In genomic region chr12:15813133-15813818, GRCm38 (mm10) we compare ENCODE assay signal across 8 mouse cellular contexts. TPM values are rescaled to one million over a fixed set of nuclear protein-coding genes. Genes with fewer than 3 reads are reported as not detected.
DNase-seq lines count a peak whose midpoint lies in the region; ATAC-seq and TF ChIP-seq lines count a peak whose summit lies in the region.

No protein-coding gene starts in this region.

- H3K27ac ChIP-seq in embryonic facial prominence, embryonic 12.5 days: no peak overlapping the region; the same call in 1 of the 2 replicates
- peak overlapping the region; percentile 93 for H3K27ac ChIP-seq in left cerebral cortex, adult 2 months
- H3K27ac ChIP-seq in midbrain, embryonic 16.5 days (ENCODE audit: low read length): peak overlapping the region; percentile 98

- no peak for DNase-seq in frontal cortex, postnatal 25 days (ENCODE audit: low spot score in 2 of 2)
- peak; percentile 63 for DNase-seq in heart, postnatal 4 days
- DNase-seq in left cerebral cortex, adult 2 months (ENCODE audit: extremely low spot score in 1 of 2, low spot score in 2 of 2): peak; percentile 26 to 37
- DNase-seq in urinary bladder, postnatal 10 days (ENCODE audit: low spot score): no peak
- DNase-seq in adrenal gland, postnatal 4 days (ENCODE audit: low spot score in 2 of 2): no peak

- H3K36me3 ChIP-seq in embryonic facial prominence, embryonic 12.5 days: peaks cover 12% of the 10 kb centered on the region
- peaks cover 3% of the 10 kb centered on the region for H3K36me3 ChIP-seq in midbrain, embryonic 16.5 days (ENCODE audit: control insufficient read depth, insufficient read depth, low read length)

- TF ChIP-seq CTCF in left cerebral cortex, adult 2 months (IDR thresholded peaks at IDR 0.05): no peak

- 16% methylated on average over 12 of the region's 12 CpGs for WGBS in embryonic facial prominence, embryonic 12.5 days
- 5% methylated on average over 12 of the region's 12 CpGs for WGBS in midbrain, embryonic 16.5 days

- 0 out of 2 replicates have a peak, but pooled peaks have one; percentile 3 for ATAC-seq in frontal cortex, adult (ENCODE audit: low TSS enrichment)
- no peak for ATAC-seq in embryonic facial prominence, embryonic 12.5 days (ENCODE audit: insufficient number of reproducible peaks, insufficient read depth, low FRiP score, low TSS enrichment)
- peak; percentile 14; the same call in 1 of the 2 replicates for ATAC-seq in midbrain, embryonic 16.5 days

- no peaks in the 10 kb centered on the region for H3K9me3 ChIP-seq in embryonic facial prominence, embryonic 12.5 days
- H3K9me3 ChIP-seq in midbrain, embryonic 16.5 days (replicated peaks; ENCODE audit: control insufficient read depth, low read length, poor library complexity, severe bottlenecking): no peaks in the 10 kb centered on the region

- peaks cover 31% of the 10 kb centered on the region for H3K4me1 ChIP-seq in embryonic facial prominence, embryonic 12.5 days
- peaks cover 28% of the 10 kb centered on the region for H3K4me1 ChIP-seq in midbrain, embryonic 16.5 days (ENCODE audit: control insufficient read depth, insufficient read depth, low read length)

- H3K4me2 ChIP-seq in embryonic facial prominence, embryonic 12.5 days (replicated peaks): peak overlapping the region; percentile 67
- peak overlapping the region; percentile 85 for H3K4me2 ChIP-seq in midbrain, embryonic 16.5 days (ENCODE audit: low read length)

- no peaks in the 10 kb centered on the region for H3K27me3 ChIP-seq in embryonic facial prominence, embryonic 12.5 days
- H3K27me3 ChIP-seq in midbrain, embryonic 16.5 days (ENCODE audit: control insufficient read depth, insufficient read depth, low read depth, low read length): no peaks in the 10 kb centered on the region

- peak overlapping the region; percentile 87 for H3K4me3 ChIP-seq in embryonic facial prominence, embryonic 12.5 days
- H3K4me3 ChIP-seq in left cerebral cortex, adult 2 months: peak overlapping the region; percentile 71
- H3K4me3 ChIP-seq in midbrain, embryonic 16.5 days (ENCODE audit: low read depth, low read length): peak overlapping the region; percentile 77

- peak overlapping the region; percentile 94 for H3K9ac ChIP-seq in embryonic facial prominence, embryonic 12.5 days
- peak overlapping the region; percentile 98 for H3K9ac ChIP-seq in midbrain, embryonic 16.5 days (ENCODE audit: low read depth, low read length)

- intact Hi-C loops in left cerebral cortex, adult 2 months (cut with DNase I): loop anchor here (2.0 to 10.0 kb wide), 3 partner anchors 131 to 248 kb away; no protein-coding TSS in a partner anchor

RNA-seq across cellular contexts. Expression of gene Trib2, which starts 3.4 kb away (rescaled TPM):
- polyA plus RNA-seq in embryonic facial prominence, embryonic 12.5 days (2016; fragmentation: Nextera tagmentation; extraction: Ambion mirVana): 60.2 and 66.4 TPM in 2 replicates
- 10 to 100 TPM; 73.6 to 83.6 TPM for total RNA-seq in heart, postnatal 4 days (2021)
- total RNA-seq in left cerebral cortex, adult 2 months (2021): 10 to 100 TPM; 43.0 to 49.3 TPM
- 146 and 148 TPM in 2 replicates for polyA plus RNA-seq in midbrain, embryonic 16.5 days (2015; fragmentation: Nextera tagmentation; extraction: Ambion mirVana)
- 10 to 100 TPM; 25.6 to 27.4 TPM for total RNA-seq in adrenal gland, postnatal 4 days (2021)

Comparison
In these comparisons a context has a peak if more than half of its experiments do, and no peak if none do; other contexts are left out.
1. DNase-seq: peak in heart, postnatal 4 days (single experiment) and left cerebral cortex, adult 2 months (2 of 2); none in frontal cortex, postnatal 25 days (0 of 2), urinary bladder, postnatal 10 days (single experiment) and adrenal gland, postnatal 4 days (0 of 2).
2. Peak in every context shown above with its lines, with median percentiles within 50 percentile points of each other: H3K4me3 ChIP-seq.